ENCODE assay signal across 21 mouse cellular contexts in genomic region chr12:81294613-81295012, GRCm38 (mm10). TPM values are rescaled to one million over a fixed set of nuclear protein-coding genes. Genes with fewer than 3 reads are reported as not detected.
A peak's percentile ranks its signal among the peaks of the same experiment; 100 is the strongest.
DNase-seq lines count a peak whose midpoint lies in the region; ATAC-seq lines count a peak whose summit lies in the region.
"Had no signal": no experiment of that assay in that cellular context is flagged by ENCODE, and none has a peak within 500 bp of the region (broad histone marks: within the 10 kb centered on the region; RNA-seq: fewer than 3 reads in every experiment).

No protein-coding gene starts in this region.

- H3K27me3 ChIP-seq in forebrain, embryonic 13.5 days: no peaks in the 10 kb centered on the region
- no peaks in the 10 kb centered on the region for H3K27me3 ChIP-seq in forebrain, embryonic 10.5 days (ENCODE audit: poor library complexity, severe bottlenecking)
- H3K27me3 ChIP-seq in midbrain, embryonic 10.5 days (ENCODE audit: low read depth, poor library complexity, severe bottlenecking): no peaks in the 10 kb centered on the region
- no peaks in the 10 kb centered on the region for H3K27me3 ChIP-seq in midbrain, embryonic 13.5 days
- H3K27me3 ChIP-seq: embryonic facial prominence, embryonic 12.5 days; embryonic facial prominence, embryonic 15.5 days; hindbrain, embryonic 12.5 days; hindbrain, embryonic 15.5 days had no signal

- H3K4me1 ChIP-seq in forebrain, embryonic 13.5 days: no peaks in the 10 kb centered on the region
- H3K4me1 ChIP-seq in forebrain, embryonic 10.5 days: peaks cover 6% of the 10 kb centered on the region; the same call in 1 of the 2 replicates
- peaks cover 16% of the 10 kb centered on the region for H3K4me1 ChIP-seq in midbrain, embryonic 10.5 days
- peaks cover 5% of the 10 kb centered on the region; the same call in 1 of the 2 replicates for H3K4me1 ChIP-seq in midbrain, embryonic 13.5 days (replicated peaks)
- H3K4me1 ChIP-seq: embryonic facial prominence, embryonic 12.5 days; embryonic facial prominence, embryonic 15.5 days; hindbrain, embryonic 12.5 days; hindbrain, embryonic 15.5 days had no signal

- 15% methylated on average over 5 of the region's 5 CpGs for WGBS in forebrain, embryonic 13.5 days
- 20% methylated on average over 5 of the region's 5 CpGs for WGBS in forebrain, embryonic 10.5 days
- WGBS in midbrain, embryonic 10.5 days: 20% methylated on average over 5 of the region's 5 CpGs
- 19% methylated on average over 5 of the region's 5 CpGs for WGBS in midbrain, embryonic 13.5 days

- no peak overlapping the region for H3K27ac ChIP-seq in forebrain, embryonic 13.5 days
- H3K27ac ChIP-seq in forebrain, embryonic 10.5 days: no peak overlapping the region
- peak overlapping the region; percentile 38; the same call in 1 of the 2 replicates for H3K27ac ChIP-seq in midbrain, embryonic 10.5 days (replicated peaks)
- H3K27ac ChIP-seq in midbrain, embryonic 13.5 days: no peak overlapping the region
- H3K27ac ChIP-seq: embryonic facial prominence, embryonic 12.5 days; embryonic facial prominence, embryonic 15.5 days; forebrain, embryonic 12.5 days; gastrocnemius, adult 2 months; hindbrain, embryonic 12.5 days; hindbrain, embryonic 15.5 days had no signal

- H3K36me3 ChIP-seq in forebrain, embryonic 13.5 days (ENCODE audit: poor library complexity, severe bottlenecking): no peaks in the 10 kb centered on the region
- no peaks in the 10 kb centered on the region for H3K36me3 ChIP-seq in forebrain, embryonic 10.5 days (replicated peaks)
- no peaks in the 10 kb centered on the region for H3K36me3 ChIP-seq in midbrain, embryonic 10.5 days
- H3K36me3 ChIP-seq in midbrain, embryonic 13.5 days: no peaks in the 10 kb centered on the region
- H3K36me3 ChIP-seq: embryonic facial prominence, embryonic 12.5 days; embryonic facial prominence, embryonic 15.5 days; forebrain, embryonic 12.5 days; hindbrain, embryonic 12.5 days; hindbrain, embryonic 15.5 days had no signal

- no peak for ATAC-seq in forebrain, embryonic 13.5 days
- ATAC-seq in midbrain, embryonic 13.5 days: no peak
- ATAC-seq: activated CD4-positive, CD25-positive, alpha-beta regulatory T cell, adult 4 months had no signal

- H3K9ac ChIP-seq in forebrain, embryonic 13.5 days: 0 out of 2 replicates have a peak overlapping the region, but pooled peaks have one; percentile 6
- H3K9ac ChIP-seq in midbrain, embryonic 13.5 days (replicated peaks): no peak overlapping the region; the same call in 1 of the 2 replicates
- H3K9ac ChIP-seq: embryonic facial prominence, embryonic 12.5 days; embryonic facial prominence, embryonic 15.5 days; forebrain, embryonic 12.5 days; hindbrain, embryonic 12.5 days; hindbrain, embryonic 15.5 days had no signal

- no peak overlapping the region for H3K4me3 ChIP-seq in forebrain, embryonic 13.5 days
- no peak overlapping the region for H3K4me3 ChIP-seq in forebrain, embryonic 10.5 days
- H3K4me3 ChIP-seq in midbrain, embryonic 10.5 days: no peak overlapping the region
- no peak overlapping the region for H3K4me3 ChIP-seq in midbrain, embryonic 13.5 days (replicated peaks)
- H3K4me3 ChIP-seq: embryonic facial prominence, embryonic 12.5 days; embryonic facial prominence, embryonic 15.5 days; forebrain, embryonic 12.5 days; gastrocnemius, adult 2 months; hindbrain, embryonic 12.5 days; hindbrain, embryonic 15.5 days had no signal

- DNase-seq in forebrain, embryonic 10.5 days (ENCODE audit: extremely low spot score, low spot score): no peak
- no peak for DNase-seq in midbrain, embryonic 10.5 days (ENCODE audit: low spot score)
- DNase-seq in retina, postnatal 1 day: peak; percentile 27
- no peak for DNase-seq in retina, embryonic 14.5 days (ENCODE audit: low spot score)
- DNase-seq: adrenal gland, adult 8-10 months; adrenal gland, postnatal 25 days; cerebellum, adult 18-20 months; cerebellum, adult 9-10 months; cerebellum, postnatal 25 days; gastrocnemius, adult 2 months; gastrocnemius, postnatal 14 days; heart, adult 11 months had no signal

- H3K4me2 ChIP-seq in forebrain, embryonic 13.5 days: no peak overlapping the region
- no peak overlapping the region for H3K4me2 ChIP-seq in midbrain, embryonic 13.5 days (replicated peaks)
- H3K4me2 ChIP-seq: embryonic facial prominence, embryonic 12.5 days; embryonic facial prominence, embryonic 15.5 days; forebrain, embryonic 12.5 days; heart, embryonic 11.5 days; hindbrain, embryonic 12.5 days; hindbrain, embryonic 15.5 days had no signal

- H3K9me3 ChIP-seq in forebrain, embryonic 13.5 days (replicated peaks): no peaks in the 10 kb centered on the region; the same call in 1 of the 2 replicates
- no peaks in the 10 kb centered on the region for H3K9me3 ChIP-seq in forebrain, embryonic 10.5 days
- no peaks in the 10 kb centered on the region for H3K9me3 ChIP-seq in midbrain, embryonic 10.5 days (replicated peaks)
- H3K9me3 ChIP-seq in midbrain, embryonic 13.5 days: no peaks in the 10 kb centered on the region
- H3K9me3 ChIP-seq: embryonic facial prominence, embryonic 12.5 days; embryonic facial prominence, embryonic 15.5 days; forebrain, embryonic 12.5 days; hindbrain, embryonic 12.5 days; hindbrain, embryonic 15.5 days had no signal

RNA-seq across cellular contexts. Expression of gene Slc8a3, which starts 38.4 kb away (rescaled TPM):
- 2.0 and 2.2 TPM in 2 replicates for polyA plus RNA-seq in forebrain, embryonic 13.5 days (2015; fragmentation: Nextera tagmentation; extraction: Ambion mirVana)
- polyA plus RNA-seq in forebrain, embryonic 10.5 days (2016; fragmentation: Nextera tagmentation; extraction: Ambion mirVana): 0.67 and 0.90 TPM in 2 replicates
- 1.3 TPM in 2 replicates for polyA plus RNA-seq in midbrain, embryonic 10.5 days (2016; fragmentation: Nextera tagmentation; extraction: Ambion mirVana)
- polyA plus RNA-seq in midbrain, embryonic 13.5 days (2015; fragmentation: Nextera tagmentation; extraction: Ambion mirVana): 3.4 and 3.6 TPM in 2 replicates
- polyA plus RNA-seq: activated CD4-positive, CD25-positive, alpha-beta regulatory T cell, adult 4 months had no signal
